Mouse (Mus musculus): ENCODE measurements around the gene Mon1a. TPM values are rescaled to one million over a fixed set of nuclear protein-coding genes. Genes with fewer than 3 reads are reported as not detected.

The Mon1a gene
- 11.0 and 12.6 TPM in 2 replicates for polyA plus RNA-seq (2015; fragmentation: Nextera tagmentation; extraction: Ambion mirVana)

DNA sequence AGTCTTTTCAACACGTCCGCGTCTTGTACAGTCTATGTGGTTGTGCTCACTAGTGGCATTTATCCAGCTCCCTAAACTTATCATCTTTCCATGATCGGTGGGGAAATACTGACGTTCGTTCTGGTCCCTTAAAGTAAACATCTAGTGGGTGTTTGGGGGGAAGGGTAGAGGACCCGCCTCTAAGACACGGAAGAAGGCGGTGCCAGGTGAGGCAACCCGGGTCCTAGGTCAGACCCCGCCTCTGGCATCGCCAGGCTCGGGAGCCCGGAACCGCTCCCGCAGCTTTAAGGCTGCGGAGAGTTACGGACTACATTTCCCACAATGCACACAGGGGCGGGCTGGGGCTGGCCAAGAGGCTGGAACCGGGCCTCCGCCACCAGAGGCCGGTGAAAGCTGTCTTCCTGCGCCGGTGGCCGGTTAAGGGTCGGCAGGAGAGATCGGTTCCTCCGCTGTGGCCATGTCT, at the start of gene Mon1a:
Gene Mon1a, plus strand, starts transcription at position 348 of the 463 bp plus-strand sequence.
- Histone ChIP-seq H3K36me3 (no peaks in the 10 kb centered on the region), H3K27ac (peak within 1 kb of the TSS; percentile 57), H3K9ac (peak within 1 kb of the TSS; percentile 81), H3K4me2 (peak within 1 kb of the TSS; percentile 94), H3K27me3 (peaks cover 8% of the 10 kb centered on the region), H3K4me3 (peak within 1 kb of the TSS; percentile 91), H3K9me3 (no peaks in the 10 kb centered on the region), H3K4me1 (peaks cover 25% of the 10 kb centered on the region)
- whole genome bisulfite sequencing, result 1% methylated on average over 28 of the region's 28 CpGs
- ATAC-seq (ENCODE audit: borderline replicate concordance, extremely low read depth, low FRiP score, low TSS enrichment), result peak; percentile 96

DNA sequence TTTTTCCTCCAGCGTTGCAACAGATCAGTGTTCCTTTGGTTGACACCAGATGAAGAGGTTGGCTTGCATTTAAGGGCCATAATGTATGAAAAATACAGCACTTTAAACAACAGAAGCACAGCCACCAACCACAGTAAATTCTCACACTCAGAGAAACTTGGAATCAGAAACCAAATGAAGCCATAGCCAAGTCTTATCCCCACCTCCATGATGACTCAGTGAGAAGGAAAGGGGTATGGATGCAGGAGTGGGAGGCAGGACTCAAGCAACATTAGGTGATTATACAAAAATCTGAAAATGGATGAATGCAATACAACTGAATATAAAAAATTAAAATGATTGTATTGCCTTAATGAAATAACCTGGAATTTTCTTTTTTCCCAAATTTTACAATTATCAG, 49.1 kb upstream of the Mon1a start:
- no peaks in the 10 kb centered on the region for H3K27me3 ChIP-seq
- H3K9me3 ChIP-seq, result no peaks in the 10 kb centered on the region
- peaks cover 16% of the 10 kb centered on the region; the same call in 1 of the 2 replicates for H3K36me3 ChIP-seq
- H3K4me3 ChIP-seq, result no peak overlapping the region
- H3K4me1 ChIP-seq, result peaks cover 3% of the 10 kb centered on the region; the same call in 1 of the 2 replicates
- H3K27ac ChIP-seq, result no peak overlapping the region
- H3K9ac ChIP-seq, result no peak overlapping the region
- H3K4me2 ChIP-seq, result no peak overlapping the region
- ATAC-seq (ENCODE audit: borderline replicate concordance, extremely low read depth, low FRiP score, low TSS enrichment), result no peak
- 89% methylated on average over 1 of the region's 1 CpGs for WGBS

DNA sequence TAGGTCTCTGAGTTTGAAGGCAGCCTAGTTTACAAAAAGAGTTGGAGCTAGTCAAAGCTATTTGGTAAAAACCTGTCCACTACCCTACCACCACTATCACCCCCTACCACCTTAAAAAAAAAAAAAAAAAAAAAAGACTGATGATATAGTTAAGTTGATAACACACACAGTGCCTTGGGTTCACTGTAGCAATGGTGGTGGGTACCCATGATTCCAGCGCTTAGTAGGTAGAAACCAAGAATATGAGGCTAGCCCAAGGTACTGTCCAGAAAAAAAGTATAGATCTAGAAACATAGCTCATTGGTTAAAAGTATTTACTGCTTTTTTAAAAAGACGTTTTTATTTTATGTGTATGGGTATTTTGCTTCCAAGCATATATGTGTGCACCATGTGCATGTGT, 45.2 kb upstream of the Mon1a start:
- Histone ChIP-seq H3K36me3 (peaks cover 28% of the 10 kb centered on the region), H3K27ac (no peak overlapping the region), H3K4me2 (no peak overlapping the region), H3K9me3 (no peaks in the 10 kb centered on the region), H3K27me3 (no peaks in the 10 kb centered on the region), H3K9ac (no peak overlapping the region), H3K4me3 (no peak overlapping the region), H3K4me1 (no peaks in the 10 kb centered on the region)
- no peak for ATAC-seq (ENCODE audit: borderline replicate concordance, extremely low read depth, low FRiP score, low TSS enrichment)
- 91% methylated on average over 2 of the region's 2 CpGs for WGBS

DNA sequence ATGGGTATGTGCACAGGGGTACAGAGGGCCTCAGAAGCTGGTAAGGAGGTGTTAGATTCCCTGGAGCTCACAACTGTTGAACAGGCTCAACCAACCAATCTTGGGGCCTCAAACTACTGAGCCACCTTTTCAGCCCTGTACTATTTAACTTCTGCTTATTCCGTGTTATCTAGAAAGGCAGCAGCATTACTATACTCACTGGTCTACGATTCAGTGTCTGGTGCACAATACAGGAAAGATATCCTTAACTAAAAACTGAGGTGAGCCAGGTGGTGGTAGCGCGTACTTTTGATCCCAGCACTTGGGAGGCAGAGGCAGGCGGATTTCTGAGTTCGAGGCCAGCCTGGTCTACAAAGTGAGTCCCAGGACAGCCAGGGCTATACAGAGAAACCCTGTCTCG, 39.0 kb upstream of the Mon1a start:
- H3K36me3 ChIP-seq, result peaks cover 51% of the 10 kb centered on the region
- no peaks in the 10 kb centered on the region for H3K9me3 ChIP-seq
- no peaks in the 10 kb centered on the region for H3K27me3 ChIP-seq
- no peak overlapping the region for H3K27ac ChIP-seq
- no peaks in the 10 kb centered on the region for H3K4me1 ChIP-seq
- H3K4me2 ChIP-seq, result no peak overlapping the region
- H3K9ac ChIP-seq, result no peak overlapping the region
- H3K4me3 ChIP-seq, result no peak overlapping the region
- ATAC-seq (ENCODE audit: borderline replicate concordance, extremely low read depth, low FRiP score, low TSS enrichment), result no peak
- 95% methylated on average over 7 of the region's 7 CpGs for WGBS

DNA sequence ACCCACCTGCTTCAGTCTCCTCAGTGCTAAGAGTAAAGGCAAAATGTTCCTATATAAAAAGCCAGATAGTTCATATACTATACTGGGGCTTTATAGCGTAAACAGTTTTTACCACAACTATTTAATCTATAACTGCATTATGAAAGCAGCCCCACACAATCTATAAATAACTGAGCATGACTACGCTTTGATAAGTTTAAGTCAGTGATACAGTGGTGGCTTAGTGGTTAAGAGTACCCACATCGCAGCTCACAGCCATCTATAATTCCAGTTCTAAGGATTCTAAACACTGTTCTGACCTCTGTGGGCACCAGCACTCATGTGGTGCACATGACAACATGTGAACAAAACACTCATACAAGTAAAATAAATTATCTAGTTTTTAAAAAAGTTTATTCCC, 29.6 kb upstream of the Mon1a start:
- H3K4me1 ChIP-seq, result no peaks in the 10 kb centered on the region
- no peak overlapping the region for H3K9ac ChIP-seq
- 87% methylated on average over 3 of the region's 3 CpGs for WGBS
- H3K4me3 ChIP-seq, result no peak overlapping the region
- H3K27ac ChIP-seq, result no peak overlapping the region
- H3K36me3 ChIP-seq, result peaks cover 20% of the 10 kb centered on the region
- H3K4me2 ChIP-seq, result no peak overlapping the region
- no peaks in the 10 kb centered on the region for H3K9me3 ChIP-seq
- H3K27me3 ChIP-seq, result no peaks in the 10 kb centered on the region
- no peak for ATAC-seq (ENCODE audit: borderline replicate concordance, extremely low read depth, low FRiP score, low TSS enrichment)

DNA sequence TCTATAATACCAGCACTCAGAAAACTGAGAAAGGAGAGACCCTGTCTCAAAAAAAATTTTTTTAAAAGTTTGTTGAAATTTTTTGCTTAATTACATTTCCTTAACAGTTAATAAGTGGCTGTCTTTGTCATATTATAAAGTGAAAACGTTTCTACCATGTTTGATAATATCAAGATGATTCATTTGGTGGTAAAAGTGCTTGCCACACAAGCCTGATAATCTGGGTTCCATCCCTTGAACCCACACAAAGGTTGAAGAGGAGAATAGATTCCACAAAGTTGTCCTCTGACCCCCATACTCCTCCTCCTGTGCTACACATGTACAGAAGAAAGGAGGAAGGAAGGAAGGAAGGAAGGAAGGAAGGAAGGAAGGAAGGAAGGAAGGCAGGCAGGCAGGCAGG, 23.5 kb upstream of the Mon1a start:
- Histone ChIP-seq H3K27ac (no peak overlapping the region), H3K4me1 (0 out of 2 replicates have a peak, but pooled peaks cover 3% of the 10 kb centered on the region), H3K9ac (no peak overlapping the region), H3K4me3 (no peak overlapping the region), H3K36me3 (peaks cover 8% of the 10 kb centered on the region), H3K27me3 (no peaks in the 10 kb centered on the region), H3K4me2 (no peak overlapping the region), H3K9me3 (no peaks in the 10 kb centered on the region)
- WGBS, result 39% methylated on average over 1 of the region's 1 CpGs
- ATAC-seq (ENCODE audit: borderline replicate concordance, extremely low read depth, low FRiP score, low TSS enrichment), result no peak

DNA sequence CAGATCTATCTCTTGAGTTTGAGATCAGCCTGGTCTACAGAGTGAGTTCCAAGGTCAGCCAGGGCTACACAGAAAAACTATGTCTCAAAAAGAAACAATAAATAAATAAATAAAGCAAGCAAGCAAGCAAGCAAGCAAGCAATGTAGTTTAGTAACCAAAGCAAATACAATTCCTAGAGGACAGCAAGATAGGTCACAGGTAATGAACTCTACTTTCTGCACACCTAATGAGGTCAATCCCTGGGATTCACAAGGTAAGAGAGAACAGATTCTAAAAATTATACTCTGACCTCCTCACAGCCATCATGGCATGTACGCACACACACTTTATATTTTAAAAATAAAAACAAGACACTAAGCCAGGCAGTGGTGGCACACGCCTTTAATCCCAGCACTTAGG, 21.9 kb upstream of the Mon1a start:
- Histone ChIP-seq H3K4me2 (no peak overlapping the region), H3K27ac (no peak overlapping the region), H3K27me3 (no peaks in the 10 kb centered on the region), H3K4me1 (peaks cover 5% of the 10 kb centered on the region), H3K9ac (no peak overlapping the region), H3K36me3 (peaks cover 12% of the 10 kb centered on the region; the same call in 1 of the 2 replicates), H3K4me3 (no peak overlapping the region), H3K9me3 (no peaks in the 10 kb centered on the region)
- ATAC-seq (ENCODE audit: borderline replicate concordance, extremely low read depth, low FRiP score, low TSS enrichment), result no peak
- WGBS, result 95% methylated on average over 2 of the region's 2 CpGs

DNA sequence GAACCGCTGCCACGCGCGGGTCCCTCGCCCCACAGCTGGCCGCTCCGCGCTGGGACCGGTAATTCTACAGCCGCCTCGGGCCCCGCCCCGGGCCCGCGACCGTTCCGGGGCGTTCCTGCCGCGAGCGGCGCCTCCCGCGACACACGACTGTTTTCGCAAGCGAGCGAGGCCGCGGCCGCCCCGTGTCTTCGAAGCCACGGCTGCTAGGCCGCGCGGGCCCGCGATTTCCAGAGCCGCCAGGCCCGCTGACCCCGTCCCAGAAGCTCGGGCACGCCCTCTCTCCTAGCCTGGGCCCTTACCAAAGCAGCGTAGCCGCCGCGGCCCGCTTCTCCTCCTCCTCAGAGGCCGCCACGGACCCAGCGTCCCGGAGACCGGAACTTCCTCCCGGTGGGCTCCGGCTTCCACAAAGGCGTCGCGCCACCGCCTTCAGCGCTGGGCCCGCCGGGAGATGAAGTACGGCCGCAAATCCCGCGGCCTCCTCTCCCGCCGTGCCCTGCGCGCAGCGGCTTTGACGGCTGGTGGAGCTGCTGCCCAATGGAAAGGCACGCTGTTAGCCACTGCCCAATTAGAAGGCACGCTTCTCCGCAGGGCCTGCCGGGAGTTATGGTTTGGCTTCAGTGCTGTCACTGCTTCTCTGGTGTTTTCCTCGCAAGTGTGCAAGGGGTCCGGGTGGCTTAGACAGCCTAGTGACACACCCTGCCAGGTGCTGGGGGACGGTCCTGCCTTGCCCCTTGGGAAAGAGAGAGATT, 15.4 kb upstream of the Mon1a start:
- WGBS, result under 1% methylated on average over 78 of the region's 80 CpGs
- ATAC-seq (ENCODE audit: borderline replicate concordance, extremely low read depth, low FRiP score, low TSS enrichment), result peak; percentile 99

DNA sequence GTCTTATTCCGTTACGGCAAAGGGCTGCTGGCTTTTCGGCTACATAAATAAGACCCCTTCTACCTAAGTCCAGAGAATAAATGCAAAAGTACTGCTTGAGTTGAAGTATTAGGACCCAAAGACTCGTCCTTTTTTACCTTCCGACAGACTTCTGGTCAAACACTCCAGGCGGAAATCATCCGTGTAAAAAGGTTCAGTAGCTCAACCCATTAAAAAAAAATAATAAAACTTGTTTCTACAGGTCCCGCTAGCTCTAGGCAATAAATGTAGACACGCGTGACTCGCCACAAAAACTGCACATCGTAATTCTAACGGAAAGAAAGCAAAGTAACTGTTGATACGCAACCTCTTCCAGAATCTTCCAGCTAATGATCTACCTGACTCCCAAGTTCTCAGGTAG, 14.8 kb upstream of the Mon1a start, which contains the start of gene Rbm6:
Gene Rbm6, minus strand, starts transcription at position 101 of the 400 bp plus-strand sequence.
- peak within 1 kb of the TSS; percentile 69 for H3K4me2 ChIP-seq
- H3K4me3 ChIP-seq, result peak within 1 kb of the TSS; percentile 99
- WGBS, result 7% methylated on average over 14 of the region's 14 CpGs
- H3K27me3 ChIP-seq, result no peaks in the 10 kb centered on the region
- H3K9me3 ChIP-seq, result no peaks in the 10 kb centered on the region
- ATAC-seq (ENCODE audit: borderline replicate concordance, extremely low read depth, low FRiP score, low TSS enrichment), result no peak
- H3K9ac ChIP-seq, result peak within 1 kb of the TSS; percentile 98
- peaks cover 19% of the 10 kb centered on the region for H3K4me1 ChIP-seq
- peak within 1 kb of the TSS; percentile 97 for H3K27ac ChIP-seq
- peaks cover 8% of the 10 kb centered on the region; the same call in 1 of the 2 replicates for H3K36me3 ChIP-seq

More for the DNA sequence above, 15.4 kb upstream of the Mon1a start:
- peaks cover 19% of the 10 kb centered on the region for H3K4me1 ChIP-seq
- H3K27ac ChIP-seq, result peak overlapping the region; percentile 97
- H3K9me3 ChIP-seq, result no peaks in the 10 kb centered on the region
- H3K9ac ChIP-seq, result peak overlapping the region; percentile 98
- peak overlapping the region; percentile 69 for H3K4me2 ChIP-seq
- peak overlapping the region; percentile 99 for H3K4me3 ChIP-seq
- H3K27me3 ChIP-seq, result no peaks in the 10 kb centered on the region
- H3K36me3 ChIP-seq, result peaks cover 12% of the 10 kb centered on the region; the same call in 1 of the 2 replicates

DNA sequence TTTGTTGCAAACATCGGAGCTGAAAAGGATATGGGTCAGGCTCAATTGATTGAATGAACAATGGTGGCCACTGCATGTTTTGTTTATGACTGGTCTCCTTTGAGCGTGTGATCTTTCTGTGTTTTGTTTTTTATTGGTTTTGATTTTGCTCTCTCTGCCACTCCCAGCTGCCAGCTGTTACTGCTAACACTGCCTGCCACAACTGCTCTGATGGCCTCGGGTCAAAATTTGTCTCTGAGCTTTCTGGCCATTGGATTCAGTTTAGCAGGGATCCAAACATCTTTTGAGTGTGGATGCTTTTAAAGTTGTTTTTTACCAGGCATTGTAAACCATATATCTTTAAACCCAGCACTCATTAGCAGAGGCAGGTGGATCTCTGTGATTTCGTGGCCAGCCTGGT, 7.5 kb upstream of the Mon1a start:
- no peak overlapping the region for H3K9ac ChIP-seq
- no peaks in the 10 kb centered on the region for H3K4me1 ChIP-seq
- H3K9me3 ChIP-seq, result no peaks in the 10 kb centered on the region
- no peak overlapping the region for H3K4me2 ChIP-seq
- no peak overlapping the region for H3K4me3 ChIP-seq
- H3K27ac ChIP-seq, result no peak overlapping the region
- WGBS, result 56% methylated on average over 4 of the region's 4 CpGs
- H3K27me3 ChIP-seq, result no peaks in the 10 kb centered on the region
- ATAC-seq (ENCODE audit: borderline replicate concordance, extremely low read depth, low FRiP score, low TSS enrichment), result no peak
- H3K36me3 ChIP-seq, result no peaks in the 10 kb centered on the region

DNA sequence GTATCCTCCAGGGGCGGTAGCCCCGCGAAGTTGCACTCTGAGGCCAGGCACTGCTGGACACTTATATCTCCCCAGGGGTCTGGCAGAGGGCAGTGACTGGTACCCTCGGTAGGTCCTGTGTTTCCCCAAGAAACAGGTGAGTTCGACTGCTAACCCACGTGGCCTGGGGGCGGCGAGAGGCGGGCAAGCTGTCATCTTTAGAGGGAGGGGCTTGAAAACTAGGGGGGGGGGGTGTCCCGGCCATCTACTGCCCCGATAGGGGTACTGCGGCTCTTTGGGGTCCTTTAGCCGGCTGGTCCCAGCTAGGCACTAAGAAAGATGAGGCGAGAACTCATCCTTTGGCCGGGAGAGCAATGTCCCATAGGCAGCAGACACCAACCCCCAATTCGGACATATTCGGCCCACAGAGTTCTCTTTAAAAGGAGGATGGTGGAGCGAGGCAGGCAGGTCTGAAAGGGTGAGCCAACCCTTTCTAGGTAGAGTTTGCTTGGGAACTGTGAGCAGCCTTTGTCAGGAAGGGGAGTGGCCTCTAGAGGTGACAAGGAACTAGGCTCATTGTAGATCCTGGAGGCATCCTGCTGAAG, 408 bp downstream of the Mon1a start:
- Histone ChIP-seq H3K9me3 (no peaks in the 10 kb centered on the region), H3K9ac (peak overlapping the region; percentile 81), H3K36me3 (no peaks in the 10 kb centered on the region), H3K27me3 (peaks cover 8% of the 10 kb centered on the region), H3K4me3 (peak overlapping the region; percentile 91), H3K4me2 (peak overlapping the region; percentile 94), H3K27ac (peak overlapping the region; percentile 57), H3K4me1 (peaks cover 25% of the 10 kb centered on the region)
- peak; percentile 70 for ATAC-seq (ENCODE audit: borderline replicate concordance, extremely low read depth, low FRiP score, low TSS enrichment)
- WGBS, result under 1% methylated on average over 18 of the region's 18 CpGs

DNA sequence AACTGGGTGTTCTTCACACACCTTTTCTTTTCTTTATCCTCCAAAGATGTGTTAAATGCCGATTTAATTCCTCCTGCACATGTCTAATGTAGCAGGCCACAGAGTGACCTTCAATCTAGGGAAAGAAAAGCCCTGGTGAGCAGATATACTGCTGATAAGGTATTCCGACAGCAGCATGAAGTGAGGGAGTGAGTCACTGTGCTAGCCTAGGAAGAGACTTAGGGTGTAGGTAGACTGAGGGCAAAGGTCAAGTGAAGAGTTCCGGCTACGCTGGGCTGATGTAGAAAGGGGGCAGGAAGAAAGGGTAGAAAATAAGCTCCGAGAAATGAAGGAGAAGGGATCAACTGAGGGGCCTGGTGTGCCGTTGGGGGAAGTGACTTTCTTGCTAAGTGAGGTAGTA, 2.3 kb downstream of the Mon1a start:
- Histone ChIP-seq H3K27ac (no peak overlapping the region), H3K4me2 (no peak overlapping the region)
- 65% methylated on average over 6 of the region's 6 CpGs for WGBS

More for the DNA sequence above, 2.3 kb downstream of the Mon1a start:
- H3K36me3 ChIP-seq, result no peaks in the 10 kb centered on the region
- no peak for ATAC-seq (ENCODE audit: borderline replicate concordance, extremely low read depth, low FRiP score, low TSS enrichment)
- H3K9me3 ChIP-seq, result no peaks in the 10 kb centered on the region
- peaks cover 25% of the 10 kb centered on the region for H3K4me1 ChIP-seq
- H3K9ac ChIP-seq, result no peak overlapping the region
- peaks cover 8% of the 10 kb centered on the region for H3K27me3 ChIP-seq
- no peak overlapping the region for H3K4me3 ChIP-seq

All from lung, embryonic 15.5 days (tissue).